Mouse (Mus musculus): ENCODE results near the gene Tmc6.

DNA sequence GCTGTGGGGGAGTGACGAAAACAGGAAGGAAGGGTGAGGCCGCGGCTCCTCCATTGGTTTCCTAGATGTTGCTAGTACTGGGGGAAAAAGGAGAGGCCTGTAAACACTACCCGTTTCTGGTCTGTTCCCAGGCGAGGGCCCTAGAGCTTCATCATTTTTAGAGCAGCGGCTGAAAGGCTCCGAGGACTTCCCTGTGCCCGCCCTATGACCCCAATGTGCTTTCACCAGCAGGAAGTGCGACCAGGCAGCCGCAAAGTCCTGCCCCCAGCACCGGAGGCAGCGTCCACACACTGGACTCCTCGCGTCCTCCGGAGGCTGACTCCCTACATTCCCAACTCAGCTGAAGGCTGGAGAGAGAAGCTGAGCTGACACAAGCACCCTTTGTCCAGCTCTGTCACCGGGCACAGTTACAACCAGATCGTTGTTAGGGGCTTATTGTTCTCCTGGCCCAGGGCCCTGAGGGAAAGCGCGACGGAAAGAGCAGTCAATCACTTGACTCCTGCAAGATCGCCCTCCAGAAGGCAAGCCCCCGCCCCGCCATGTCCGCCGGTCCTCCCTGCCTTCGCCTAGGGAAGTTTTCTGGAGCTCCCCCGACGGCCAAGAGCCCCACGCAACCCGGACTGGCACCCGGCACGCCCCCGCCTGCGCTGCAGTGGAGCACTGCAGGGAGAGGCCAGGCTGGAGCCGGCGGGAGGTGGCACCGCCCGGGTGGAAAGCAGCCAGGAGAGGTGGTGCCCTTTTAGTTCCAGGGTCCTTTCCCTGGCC lies 2.4 kb downstream of the Tmc6 start:
- TF ChIP-seq CTCF (IDR thresholded peaks at IDR 0.05; ENCODE audit: borderline replicate concordance, extremely low read depth, insufficient read depth, insufficient read length): no peak
- no peak for TF ChIP-seq POLR2A (IDR thresholded peaks at IDR 0.05; ENCODE audit: borderline replicate concordance, extremely low read depth, insufficient read depth, insufficient read length, poor library complexity, severe bottlenecking)

Measured in brain, embryonic 14.5 days (tissue).